Mouse (Mus musculus): Measurements from ENCODE around the gene Utrn.

DNA sequence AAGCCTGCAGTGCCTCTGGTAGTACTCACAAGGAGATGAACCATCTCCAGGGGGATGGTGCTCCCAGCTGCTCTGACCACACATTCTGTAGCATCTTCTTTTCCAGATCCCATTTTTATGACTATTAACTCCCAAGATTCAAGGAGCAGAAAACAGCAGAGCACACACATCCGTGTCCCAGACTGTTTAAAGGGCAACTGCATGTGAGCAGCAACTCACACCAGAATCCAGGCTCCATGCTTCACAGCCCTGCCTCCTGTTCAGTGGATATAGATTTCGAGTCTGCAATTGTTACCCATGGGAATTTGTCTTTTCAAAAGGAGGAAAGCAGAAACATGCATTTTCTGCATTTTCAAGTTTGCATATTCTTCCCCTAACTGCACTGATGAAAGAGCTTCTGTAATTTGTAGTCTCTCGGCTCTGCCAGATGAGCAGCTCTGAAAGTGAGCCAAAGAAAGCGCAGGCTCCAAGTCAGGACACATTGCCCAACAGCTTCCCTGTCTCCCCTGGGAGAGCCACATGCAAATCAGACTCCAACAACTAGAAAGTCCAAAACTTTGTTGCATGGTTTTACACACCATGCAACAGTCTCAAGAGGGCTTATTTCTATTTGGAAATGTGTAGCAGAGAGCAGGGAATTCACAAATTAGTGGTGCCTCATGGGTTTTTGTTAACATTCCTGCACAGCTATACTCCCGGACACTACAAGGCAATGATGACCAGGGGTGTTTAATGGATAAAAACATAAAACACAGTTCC lies 111.0 kb downstream of the Utrn start:
- no peak for TF ChIP-seq TAL1 (conservative IDR thresholded peaks at IDR 0.05; ENCODE audit: low read depth, low read length)
- TF ChIP-seq CTCF (IDR thresholded peaks at IDR 0.05; ENCODE audit: low read depth, low read length): no peak
- no peak for TF ChIP-seq GATA1 (IDR thresholded peaks at IDR 0.05; ENCODE audit: borderline replicate concordance, low read length)
